Mouse (Mus musculus) hindbrain, embryonic 15.5 days (tissue): ENCODE measurements around the gene Ednrb. TPM values are rescaled to one million over a fixed set of nuclear protein-coding genes. Genes with fewer than 3 reads are reported as not detected.

Experiments
- ATAC-seq: fragments of 200-750 bp; cut with Nextera tagmentation; 2 replicates; pipeline ENCODE4 v1.8.0; 2017; ENCODE audit warnings: low read depth, moderate number of reproducible peaks, moderate TSS enrichment; ENCODE audit not compliant: low FRiP score
- H3K27ac ChIP-seq: fragments of 300-500 bp; sonication (generic); replicated peaks from 2 replicates; pipeline ENCODE4 v1.5.1; 2015; ENCODE audit warnings: mild to moderate bottlenecking, inconsistent platforms
- H3K27me3 ChIP-seq: fragments of 300-500 bp; sonication (generic); 2 replicates; pipeline ENCODE4 v1.6.1; 2015; ENCODE audit warnings: control low read depth, inconsistent platforms
- H3K36me3 ChIP-seq: fragments of 300-500 bp; sonication (generic); 2 replicates; pipeline ENCODE4 v1.6.1; 2015; ENCODE audit warnings: control low read depth, inconsistent platforms
- H3K4me1 ChIP-seq: fragments of 300-500 bp; sonication (generic); replicated peaks from 2 replicates; pipeline ENCODE4 v1.6.1; 2015; ENCODE audit warnings: control low read depth, inconsistent platforms
- H3K4me2 ChIP-seq: fragments of 300-500 bp; sonication (generic); 2 replicates; pipeline ENCODE4 v1.6.1; 2015; ENCODE audit warnings: moderate library complexity, mild to moderate bottlenecking, inconsistent platforms
- H3K4me3 ChIP-seq: fragments of 300-500 bp; sonication (generic); 2 replicates; pipeline ENCODE4 v1.5.1; 2015; ENCODE audit warnings: mild to moderate bottlenecking, inconsistent platforms
- H3K9ac ChIP-seq: fragments of 300-500 bp; sonication (generic); 2 replicates; pipeline ENCODE4 v1.6.1; 2015; ENCODE audit warnings: inconsistent platforms
- H3K9me3 ChIP-seq: fragments of 300-500 bp; sonication (generic); 2 replicates; pipeline ENCODE4 v1.6.1; 2016; ENCODE audit warnings: control low read depth, inconsistent platforms
- WGBS: fragments of 180-500 bp; shearing (Covaris S2); methylation state at CpG from one replicate; pipeline ENCODE4 v1.1.7; 2015; 5-methylcytosine and 5-hydroxymethylcytosine counted together
- polyA plus RNA-seq: library from polyadenylated mRNA; unstranded; fragments of >200 nt; fragmentation: Nextera tagmentation; extraction: Ambion mirVana; gene quantifications from 2 replicates; pipeline ENCODE4 v1.2.1, GENCODE M21; 2015

Ednrb gene
- 127 and 131 TPM in 2 replicates for polyA plus RNA-seq

DNA sequence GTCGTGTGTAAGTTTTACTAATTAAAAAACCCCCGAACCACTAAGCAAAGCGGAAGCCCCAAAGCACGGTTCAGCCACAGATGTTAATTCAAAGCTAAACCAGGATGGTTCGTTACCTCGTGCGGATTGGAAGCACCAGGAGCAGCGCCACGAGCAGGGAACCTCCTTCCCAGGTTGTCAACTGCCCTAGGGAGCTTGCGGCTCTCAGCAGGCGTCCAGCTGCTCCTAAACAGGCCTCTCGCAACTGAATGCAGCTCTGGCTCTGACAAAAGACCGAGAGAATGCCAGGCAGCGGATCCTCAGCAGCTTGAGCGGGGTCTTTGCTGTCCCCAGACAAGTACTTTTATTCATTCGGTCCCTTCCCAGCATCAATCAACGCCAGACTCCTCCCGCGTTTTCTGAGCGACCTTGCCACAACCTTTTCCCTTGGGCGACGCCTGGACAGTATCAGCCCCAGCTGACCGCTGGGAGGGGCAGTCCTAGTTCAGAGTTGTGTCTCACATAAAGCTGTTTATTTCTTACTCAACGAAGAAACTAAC is at the start of gene Ednrb:
Gene Ednrb, minus strand, starts transcription at position 392 of the 539 bp plus-strand sequence.
- Histone ChIP-seq H3K4me2 (peak within 1 kb of the TSS; percentile 93), H3K4me1 (peaks cover 10% of the 10 kb centered on the region), H3K27ac (peak within 1 kb of the TSS; percentile 60), H3K9ac (peak within 1 kb of the TSS; percentile 34), H3K9me3 (no peaks in the 10 kb centered on the region), H3K4me3 (peak within 1 kb of the TSS; percentile 47), H3K27me3 (no peaks in the 10 kb centered on the region; the same call in 1 of the 2 replicates), H3K36me3 (no peaks in the 10 kb centered on the region)
- under 1% methylated on average over 24 of the region's 24 CpGs for WGBS
- ATAC-seq, result peak; percentile 72

DNA sequence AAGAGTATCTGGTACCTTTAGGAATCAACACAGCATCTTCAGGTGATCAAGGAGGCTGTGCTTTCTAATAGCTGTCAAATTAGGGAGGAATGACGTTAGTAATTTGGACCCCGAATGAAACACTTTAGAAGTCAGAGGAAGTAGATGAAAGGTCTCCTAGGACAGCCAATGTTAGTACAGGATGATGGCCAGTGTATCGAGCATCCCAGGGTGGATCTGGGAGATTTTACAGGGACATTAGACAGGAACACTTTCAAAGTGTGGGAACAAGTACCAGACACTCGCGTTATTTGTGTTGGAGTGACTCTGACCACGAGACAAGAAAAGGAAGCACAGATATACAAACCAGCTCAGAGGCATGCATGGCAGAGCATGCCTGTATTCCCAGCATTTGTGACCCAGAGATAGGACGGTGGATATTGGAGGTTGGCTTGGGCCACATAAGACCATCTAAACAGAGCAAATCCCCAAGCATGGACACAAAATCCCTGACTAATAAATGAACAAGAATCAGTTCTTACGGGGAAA is 48.3 kb upstream of the Ednrb start:
- no peak for ATAC-seq
- Histone ChIP-seq H3K36me3 (no peaks in the 10 kb centered on the region), H3K9ac (no peak overlapping the region), H3K4me2 (no peak overlapping the region), H3K27ac (no peak overlapping the region), H3K4me3 (no peak overlapping the region), H3K4me1 (no peaks in the 10 kb centered on the region), H3K9me3 (no peaks in the 10 kb centered on the region), H3K27me3 (no peaks in the 10 kb centered on the region)
- WGBS, result 92% methylated on average over 8 of the region's 8 CpGs

DNA sequence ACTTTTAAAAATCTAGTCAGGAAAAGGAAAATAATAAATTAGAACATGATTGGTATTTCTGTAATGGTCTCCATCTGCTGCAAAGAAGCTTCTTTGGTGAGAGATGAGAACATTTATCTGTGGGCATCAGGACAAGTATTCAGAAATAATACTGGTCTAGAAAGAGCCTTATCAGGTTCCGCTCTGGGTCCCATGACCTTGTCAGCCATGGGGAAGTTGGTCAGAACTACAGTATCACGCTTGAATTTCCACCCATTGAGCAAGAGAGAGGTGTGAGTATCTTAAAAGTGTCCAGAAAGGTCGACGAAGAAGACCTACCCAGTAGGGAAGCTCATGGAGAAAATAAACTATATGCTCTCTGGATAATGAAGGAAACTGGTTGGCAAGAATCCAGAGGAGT is 46.6 kb upstream of the Ednrb start:
- Histone ChIP-seq H3K4me1 (no peaks in the 10 kb centered on the region), H3K4me2 (no peak overlapping the region), H3K4me3 (no peak overlapping the region), H3K9me3 (no peaks in the 10 kb centered on the region), H3K9ac (no peak overlapping the region), H3K27me3 (no peaks in the 10 kb centered on the region), H3K27ac (no peak overlapping the region), H3K36me3 (no peaks in the 10 kb centered on the region)
- 75% methylated on average over 4 of the region's 4 CpGs for WGBS
- no peak for ATAC-seq

DNA sequence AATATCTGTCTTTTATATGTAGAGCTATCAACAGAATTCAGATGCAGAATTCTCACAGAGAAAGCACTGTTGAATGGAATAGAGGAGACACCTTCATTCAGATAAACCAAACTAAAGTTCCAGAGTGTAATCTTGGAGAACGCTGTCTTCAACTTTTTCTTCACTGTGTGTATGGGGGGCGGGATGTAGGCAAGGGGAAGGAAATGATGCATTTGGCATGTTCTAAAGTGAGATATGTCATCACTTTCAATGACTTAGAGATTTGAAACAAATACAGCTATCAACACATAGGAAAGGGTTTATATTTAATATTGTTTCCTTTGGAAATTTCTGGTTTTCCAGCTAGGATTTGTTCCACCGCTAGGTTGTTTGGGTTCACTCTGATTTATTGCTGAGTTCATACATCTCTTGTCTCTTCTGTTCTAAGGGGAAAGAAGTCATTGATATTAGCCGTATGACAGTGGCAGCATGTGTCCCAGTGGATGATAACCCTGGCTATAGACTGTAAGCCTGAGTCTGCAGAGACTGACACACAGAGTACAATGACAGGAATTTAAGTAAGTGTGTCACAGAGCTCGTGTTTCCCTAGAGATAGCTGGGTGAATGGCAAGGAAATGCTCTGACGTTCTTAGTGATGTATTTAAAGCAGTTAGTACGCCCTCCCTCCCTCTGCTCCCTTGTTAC is 40.8 kb upstream of the Ednrb start:
- 76% methylated on average over 7 of the region's 7 CpGs for WGBS
- Histone ChIP-seq H3K4me1 (no peaks in the 10 kb centered on the region), H3K9me3 (no peaks in the 10 kb centered on the region)

DNA sequence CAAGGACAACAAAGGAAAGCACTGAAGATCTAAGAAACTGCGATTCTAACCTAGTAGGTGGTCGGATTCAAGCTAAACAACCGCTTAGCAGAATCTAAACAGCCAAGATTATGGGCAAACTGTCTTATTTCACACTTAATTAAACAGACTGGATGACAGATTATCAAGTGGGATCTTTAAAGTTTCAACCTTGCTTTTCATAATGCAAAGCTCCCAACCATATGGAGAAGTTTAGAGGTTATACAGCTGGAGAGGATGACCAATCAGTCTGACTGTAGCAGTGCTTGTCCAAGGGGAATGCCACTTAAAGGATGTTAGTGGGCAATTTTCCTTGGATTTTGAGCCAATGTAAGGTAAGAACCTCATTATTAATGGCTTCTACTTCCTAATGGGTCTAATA is 38.7 kb upstream of the Ednrb start:
- Histone ChIP-seq H3K4me1 (no peaks in the 10 kb centered on the region), H3K27ac (no peak overlapping the region), H3K4me3 (no peak overlapping the region), H3K4me2 (no peak overlapping the region), H3K36me3 (no peaks in the 10 kb centered on the region), H3K9me3 (no peaks in the 10 kb centered on the region), H3K27me3 (no peaks in the 10 kb centered on the region), H3K9ac (no peak overlapping the region)
- WGBS, result 87% methylated on average over 3 of the region's 3 CpGs
- no peak for ATAC-seq

More for the DNA sequence above, 40.8 kb upstream of the Ednrb start:
- Histone ChIP-seq H3K9ac (no peak overlapping the region), H3K27ac (no peak overlapping the region), H3K36me3 (no peaks in the 10 kb centered on the region), H3K4me2 (no peak overlapping the region), H3K27me3 (no peaks in the 10 kb centered on the region), H3K4me3 (no peak overlapping the region)
- ATAC-seq, result no peak

DNA sequence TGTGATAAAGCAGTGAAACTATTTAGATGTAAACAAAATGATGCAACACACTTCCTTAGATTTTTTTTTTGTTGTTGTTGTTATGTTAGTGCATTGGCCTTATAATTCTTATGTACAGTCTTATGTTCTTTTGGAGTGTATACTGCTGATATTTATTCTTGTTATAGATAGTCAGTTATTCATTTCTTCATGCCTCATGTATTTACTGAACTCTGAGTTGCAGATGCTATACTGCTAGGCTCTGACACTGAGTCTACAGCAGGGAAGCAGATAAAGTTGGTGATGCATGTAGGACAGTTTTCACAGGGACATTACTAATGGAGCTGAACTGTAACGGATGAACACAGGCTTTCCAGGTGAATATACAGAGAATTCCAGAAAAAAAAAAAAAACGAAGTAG is 32.9 kb upstream of the Ednrb start:
- Histone ChIP-seq H3K4me1 (no peaks in the 10 kb centered on the region), H3K36me3 (no peaks in the 10 kb centered on the region), H3K4me2 (no peak overlapping the region), H3K4me3 (no peak overlapping the region), H3K9me3 (no peaks in the 10 kb centered on the region), H3K27ac (no peak overlapping the region), H3K27me3 (no peaks in the 10 kb centered on the region), H3K9ac (no peak overlapping the region)
- ATAC-seq, result no peak
- 92% methylated on average over 2 of the region's 2 CpGs for WGBS

DNA sequence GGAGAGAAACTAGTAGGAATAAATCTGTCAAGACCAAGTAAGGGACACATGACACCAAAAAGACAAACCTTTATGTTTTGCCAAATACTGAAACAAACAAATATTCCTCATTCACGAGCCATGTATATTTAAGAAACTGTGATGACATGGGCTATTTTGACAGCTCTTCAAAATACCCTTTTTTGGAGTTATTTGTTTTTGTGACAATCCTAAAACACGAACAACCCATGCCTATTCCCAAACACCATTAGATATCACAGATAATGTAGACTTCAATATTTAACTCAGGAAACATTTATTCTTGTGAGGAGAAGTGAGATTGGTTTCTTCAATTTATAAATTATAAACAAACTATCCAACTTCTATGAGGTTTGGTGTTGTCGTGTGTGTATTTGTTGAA is 32.4 kb upstream of the Ednrb start:
- Histone ChIP-seq H3K9me3 (no peaks in the 10 kb centered on the region), H3K4me1 (no peaks in the 10 kb centered on the region)
- WGBS, result 91% methylated on average over 3 of the region's 3 CpGs

DNA sequence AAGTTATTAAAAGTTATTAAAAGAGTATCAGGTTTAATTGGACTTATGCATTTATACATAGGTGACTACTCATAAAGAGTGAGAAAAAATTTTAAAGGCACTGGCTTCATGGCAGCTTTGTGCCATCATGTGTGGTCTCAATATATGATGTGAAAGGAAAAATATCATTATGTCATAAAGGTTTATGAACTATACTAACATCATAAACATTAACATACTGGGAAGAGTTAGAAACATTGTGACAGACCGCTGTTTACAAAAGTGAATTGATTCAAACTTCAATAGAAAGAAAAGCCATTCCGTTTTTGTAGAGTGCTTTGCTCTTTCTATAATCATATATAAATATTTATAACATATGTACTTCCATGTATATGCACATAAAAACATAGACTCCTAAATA is 22.4 kb upstream of the Ednrb start:
- H3K4me3 ChIP-seq, result no peak overlapping the region
- no peak overlapping the region for H3K9ac ChIP-seq
- no peaks in the 10 kb centered on the region for H3K36me3 ChIP-seq
- no peak for ATAC-seq
- no peak overlapping the region for H3K27ac ChIP-seq
- H3K4me2 ChIP-seq, result no peak overlapping the region
- no peaks in the 10 kb centered on the region for H3K27me3 ChIP-seq
- no peaks in the 10 kb centered on the region for H3K4me1 ChIP-seq
- H3K9me3 ChIP-seq, result no peaks in the 10 kb centered on the region
- 89% methylated on average over 2 of the region's 2 CpGs for WGBS

More for the DNA sequence above, 32.4 kb upstream of the Ednrb start:
- H3K36me3 ChIP-seq, result no peaks in the 10 kb centered on the region
- H3K27me3 ChIP-seq, result no peaks in the 10 kb centered on the region
- H3K9ac ChIP-seq, result no peak overlapping the region
- H3K4me3 ChIP-seq, result no peak overlapping the region
- H3K4me2 ChIP-seq, result no peak overlapping the region
- H3K27ac ChIP-seq, result no peak overlapping the region
- no peak for ATAC-seq

DNA sequence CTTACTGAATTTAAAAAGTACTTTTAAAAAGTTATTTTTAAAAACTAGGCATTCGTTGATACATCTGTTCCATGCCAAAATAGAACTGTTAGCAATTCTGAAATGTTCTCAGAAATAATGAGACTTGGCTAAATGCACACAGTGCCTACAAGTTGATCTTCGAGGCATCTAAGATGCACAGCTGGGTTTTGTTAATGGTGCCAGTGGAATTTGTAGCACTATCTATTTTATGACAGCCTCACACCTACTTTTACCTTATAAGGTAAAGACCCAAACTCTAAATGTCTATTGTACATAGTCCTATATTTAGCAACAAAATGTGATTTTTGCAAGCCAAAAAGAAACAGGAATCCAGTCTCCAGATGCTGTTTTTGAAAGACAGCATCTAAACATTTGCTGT is 21.0 kb upstream of the Ednrb start:
- 79% methylated on average over 2 of the region's 2 CpGs for WGBS
- ATAC-seq, result no peak
- Histone ChIP-seq H3K4me2 (no peak overlapping the region), H3K4me1 (no peaks in the 10 kb centered on the region), H3K36me3 (no peaks in the 10 kb centered on the region), H3K9me3 (no peaks in the 10 kb centered on the region), H3K9ac (no peak overlapping the region), H3K27me3 (no peaks in the 10 kb centered on the region), H3K4me3 (no peak overlapping the region), H3K27ac (no peak overlapping the region)

DNA sequence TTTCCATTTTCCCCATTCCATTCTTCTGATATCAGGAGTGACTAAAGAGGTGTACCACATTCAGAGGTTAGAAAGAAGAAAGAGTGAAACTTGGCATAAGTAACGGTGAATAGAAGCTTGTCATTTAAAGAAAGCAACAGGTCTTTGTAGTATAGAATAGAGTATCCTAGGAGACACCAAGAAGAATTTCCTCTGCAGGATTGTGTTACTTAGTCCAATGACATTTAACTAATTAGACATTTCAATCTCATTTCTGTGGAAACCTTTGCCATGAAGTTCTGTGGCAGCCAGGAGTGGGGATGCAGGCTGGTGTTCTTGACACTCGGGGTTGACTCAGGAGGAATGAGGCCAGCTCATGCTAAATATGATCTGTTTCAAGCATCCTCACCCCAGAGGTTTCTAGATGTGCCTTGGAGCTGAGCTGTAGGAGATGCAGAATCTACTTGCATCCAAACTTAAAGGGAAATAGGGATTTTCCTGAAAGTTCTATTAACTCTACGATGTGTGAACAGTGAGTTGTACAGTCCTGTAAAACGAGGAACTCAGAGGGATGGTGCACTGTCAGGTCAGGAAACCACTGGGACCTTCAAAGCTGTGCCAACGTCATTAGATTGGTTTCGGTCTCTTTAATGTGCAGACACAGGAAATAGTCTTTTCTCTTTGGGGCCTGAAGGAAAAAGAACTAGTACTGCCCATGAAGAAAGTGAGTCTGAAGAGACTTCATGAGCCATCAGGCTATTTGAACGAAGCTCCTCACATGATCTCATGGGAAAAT is 6.1 kb upstream of the Ednrb start:
- no peaks in the 10 kb centered on the region for H3K36me3 ChIP-seq
- H3K27me3 ChIP-seq, result no peaks in the 10 kb centered on the region; the same call in 1 of the 2 replicates
- no peak overlapping the region for H3K4me3 ChIP-seq
- H3K4me2 ChIP-seq, result no peak overlapping the region
- H3K27ac ChIP-seq, result no peak overlapping the region
- no peak overlapping the region for H3K9ac ChIP-seq
- no peaks in the 10 kb centered on the region for H3K4me1 ChIP-seq
- 0 out of 2 replicates have a peak, but pooled peaks have one; percentile 8 for ATAC-seq
- no peaks in the 10 kb centered on the region for H3K9me3 ChIP-seq
- WGBS, result 54% methylated on average over 7 of the region's 7 CpGs

DNA sequence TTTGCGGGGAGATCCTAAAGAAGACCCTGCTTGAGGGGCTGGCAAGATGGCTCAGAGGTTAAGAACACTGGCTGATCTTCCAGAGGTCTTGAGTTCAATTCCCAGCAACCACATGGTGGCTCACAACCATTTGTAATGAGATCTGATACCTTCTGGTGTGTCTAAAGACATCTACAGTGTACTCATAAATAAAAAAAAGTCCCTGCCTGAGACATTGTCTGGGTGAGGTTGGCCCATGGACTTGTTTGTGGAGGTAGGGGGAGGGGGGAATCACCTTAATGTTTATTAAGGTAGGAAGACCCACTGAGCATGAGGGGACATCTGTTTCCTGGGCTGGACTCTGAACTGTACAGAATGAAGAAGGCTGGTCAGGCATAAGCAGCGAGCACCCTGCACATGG is 1.5 kb upstream of the Ednrb start:
- WGBS, result 93% methylated on average over 2 of the region's 2 CpGs
- Histone ChIP-seq H3K9me3 (no peaks in the 10 kb centered on the region), H3K36me3 (no peaks in the 10 kb centered on the region), H3K4me3 (no peak overlapping the region), H3K4me1 (peaks cover 10% of the 10 kb centered on the region), H3K27ac (no peak overlapping the region), H3K27me3 (no peaks in the 10 kb centered on the region; the same call in 1 of the 2 replicates), H3K9ac (no peak overlapping the region), H3K4me2 (no peak overlapping the region)
- no peak for ATAC-seq

DNA sequence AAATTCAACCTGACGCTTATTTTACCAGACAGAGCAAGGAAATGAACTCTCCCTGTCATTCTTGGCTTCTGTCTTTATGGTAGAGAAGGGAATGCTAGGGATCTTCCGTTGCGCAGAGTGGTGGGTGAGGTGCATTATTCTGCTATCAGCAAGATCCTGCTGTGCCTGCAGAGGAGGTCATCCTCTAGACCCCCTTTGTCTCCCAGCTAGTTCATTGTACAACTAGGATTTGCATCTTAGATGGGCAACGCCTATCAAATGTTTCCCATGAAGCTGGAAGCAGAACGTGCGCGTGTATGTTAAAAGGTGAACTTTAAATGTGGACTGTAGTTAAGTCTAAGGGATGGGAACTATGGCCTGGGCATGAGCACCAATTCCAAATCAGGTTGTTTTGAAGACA is 742 bp upstream of the Ednrb start:
- no peak overlapping the region; the same call in 1 of the 2 replicates for H3K4me3 ChIP-seq
- H3K4me2 ChIP-seq, result peak overlapping the region; percentile 93; the same call in 1 of the 2 replicates
- H3K27me3 ChIP-seq, result no peaks in the 10 kb centered on the region; the same call in 1 of the 2 replicates
- no peaks in the 10 kb centered on the region for H3K9me3 ChIP-seq
- no peaks in the 10 kb centered on the region for H3K36me3 ChIP-seq
- no peak overlapping the region for H3K9ac ChIP-seq
- WGBS, result 45% methylated on average over 7 of the region's 7 CpGs
- ATAC-seq, result no peak
- peaks cover 10% of the 10 kb centered on the region for H3K4me1 ChIP-seq
- peak overlapping the region; percentile 60 for H3K27ac ChIP-seq
